Mouse (Mus musculus) CH12.LX (cell line): ENCODE measurements around the gene Gm49337. TPM values are rescaled to one million over a fixed set of nuclear protein-coding genes. Genes with fewer than 3 reads are reported as not detected.

ENCODE experiments used
- DNase-seq: peaks from one replicate; pipeline ENCODE4 v3.0.0-alpha.2; 2013; ENCODE audit errors: extremely low read depth
- H3K27ac ChIP-seq: 2 replicates; pipeline ENCODE4 v1.5.1; 2012; ENCODE audit warnings: low read depth, mild to moderate bottlenecking, control low read depth, moderate library complexity; ENCODE audit not compliant: insufficient read depth
- H3K27me3 ChIP-seq: replicated peaks from 2 replicates; pipeline ENCODE3; 2012; ENCODE audit warnings: inconsistent platforms
- H3K36me3 ChIP-seq, 2 experiments: replicated peaks in 1 of 2; 2 replicates each; pipeline versions ENCODE3 to v1.6.1; 2012; ENCODE audit warnings: inconsistent platforms in 1 of 2, low read length in 1 of 2, mild to moderate bottlenecking in 1 of 2, mixed read lengths in 1 of 2, moderate library complexity in 1 of 2; ENCODE audit not compliant: control insufficient read depth in 1 of 2, insufficient read depth in 1 of 2
- H3K4me1 ChIP-seq, 2 experiments: 2 replicates each; pipeline ENCODE4 v1.6.1; 2012; ENCODE audit warnings: inconsistent platforms in 1 of 2, moderate library complexity in 1 of 2; ENCODE audit not compliant: insufficient read depth in 2 of 2, control insufficient read depth in 1 of 2
- H3K4me2 ChIP-seq: 2 replicates; pipeline ENCODE4 v1.6.1; 2012; ENCODE audit warnings: low read depth, mild to moderate bottlenecking, control low read depth; ENCODE audit not compliant: poor library complexity, insufficient read depth, severe bottlenecking
- H3K4me3 ChIP-seq, 3 experiments: fragments of 150-350 bp in 1 of 3; sonication (generic) in 1 of 3; replicated peaks in 1 of 3; 2 replicates each; pipeline versions ENCODE3 to v1.5.1; 2011 to 2012; ENCODE audit warnings: low read depth in 2 of 3, low read length in 2 of 3, mild to moderate bottlenecking in 2 of 3, moderate library complexity in 2 of 3, control low read depth in 1 of 3, improper control_type of control experiment in 1 of 3, inconsistent platforms in 1 of 3, mixed read lengths in 1 of 3; ENCODE audit not compliant: poor library complexity in 1 of 3
- H3K79me2 ChIP-seq: replicated peaks from 2 replicates; pipeline ENCODE4 v1.6.1; 2012; ENCODE audit warnings: mild to moderate bottlenecking, moderate library complexity; ENCODE audit not compliant: control insufficient read depth, poor library complexity, insufficient read depth, severe bottlenecking; ENCODE audit errors: extremely low read depth
- H3K9ac ChIP-seq: 2 replicates; pipeline ENCODE4 v1.6.1; 2012; ENCODE audit warnings: low read depth, mild to moderate bottlenecking, control low read depth, moderate library complexity; ENCODE audit not compliant: insufficient read depth
- H3K9me3 ChIP-seq: replicated peaks from 2 replicates; pipeline ENCODE3; 2012; ENCODE audit warnings: low read length, inconsistent platforms, mixed read lengths
- CHD1 ChIP-seq: IDR thresholded peaks from 2 replicates; pipeline ENCODE4 v1.6.1; 2012; ENCODE audit warnings: low read depth, low read length, improper control_type of control experiment, inconsistent platforms
- EP300 ChIP-seq: IDR thresholded peaks from 2 replicates; pipeline ENCODE4 v1.6.1; 2011; ENCODE audit warnings: low read length, improper control_type of control experiment
- IRF4 ChIP-seq: IDR thresholded peaks from 2 replicates; pipeline ENCODE4 v1.6.1; 2014; ENCODE audit warnings: low read depth, mild to moderate bottlenecking, inconsistent platforms, low read length, improper control_type of control experiment
- JUN ChIP-seq: IDR thresholded peaks from 2 replicates; pipeline ENCODE4 v1.6.1; 2011; ENCODE audit warnings: low read depth, mild to moderate bottlenecking, low read length, improper control_type of control experiment, moderate library complexity; ENCODE audit not compliant: insufficient read depth
- JUND ChIP-seq: conservative IDR thresholded peaks from 2 replicates; pipeline ENCODE4 v1.6.1; 2011; ENCODE audit warnings: low read depth, low read length, improper control_type of control experiment
- KAT2A ChIP-seq: IDR thresholded peaks from 2 replicates; pipeline ENCODE4 v1.6.1; 2012; ENCODE audit warnings: low read length, improper control_type of control experiment, inconsistent platforms; ENCODE audit not compliant: insufficient replicate concordance
- MAX ChIP-seq: IDR thresholded peaks from 2 replicates; pipeline ENCODE4 v1.6.1; 2011; ENCODE audit warnings: low read length, improper control_type of control experiment
- MEF2A ChIP-seq: IDR thresholded peaks from 2 replicates; pipeline ENCODE4 v1.6.1; 2014; ENCODE audit warnings: low read depth, mild to moderate bottlenecking, inconsistent platforms, low read length, improper control_type of control experiment, borderline replicate concordance
- MYC ChIP-seq: IDR thresholded peaks from 2 replicates; pipeline ENCODE4 v1.6.1; 2011; ENCODE audit warnings: low read depth, mild to moderate bottlenecking, improper control_type of control experiment, low read length
- NELFE ChIP-seq: IDR thresholded peaks from 2 replicates; pipeline ENCODE4 v1.6.1; 2011; ENCODE audit warnings: low read depth, low read length, improper control_type of control experiment
- PAX5 ChIP-seq: IDR thresholded peaks from 2 replicates; pipeline ENCODE4 v1.6.1; 2012; ENCODE audit warnings: low read length, inconsistent platforms, mixed read lengths
- POLR2A ChIP-seq: IDR thresholded peaks from 2 replicates; pipeline ENCODE4 v1.6.1; 2011; ENCODE audit warnings: low read depth, mild to moderate bottlenecking, improper control_type of control experiment, low read length
- SIN3A ChIP-seq: IDR thresholded peaks from 2 replicates; pipeline ENCODE4 v1.6.1; 2012; ENCODE audit warnings: low read length, improper control_type of control experiment, inconsistent platforms
- TCF12 ChIP-seq: IDR thresholded peaks from 2 replicates; pipeline ENCODE4 v1.6.1; 2014; ENCODE audit warnings: low read depth, mild to moderate bottlenecking, inconsistent platforms, low read length, improper control_type of control experiment
- ZNF384 ChIP-seq: IDR thresholded peaks from 2 replicates; pipeline ENCODE4 v1.6.1; 2012; ENCODE audit warnings: low read depth, low read length, improper control_type of control experiment, inconsistent platforms
- dilution Hi-C: fragments of 300-500 bp; cut with MboI; formaldehyde crosslinking; loops from 2 replicates; pipeline ENCODE4 v1.14.3; 2020; ENCODE audit warnings: low sequenced_read_pairs; ENCODE audit not compliant: extremely low pct_unique_long_range_greater_than_20kb, extremely low pct_ligation_motif_present
- in situ Hi-C: fragments of 300-500 bp; cut with MboI; formaldehyde crosslinking; loops from 3 replicates; pipeline ENCODE4 v1.14.3; 2019; ENCODE audit warnings: low sequenced_read_pairs, low pct_ligation_motif_present, low pct_unique_long_range_greater_than_20kb, mixed read lengths
- polyA plus RNA-seq: library from polyadenylated mRNA; unstranded; fragments of >175 nt; gene quantifications from 2 replicates; pipeline ENCODE4 v1.2.1, GENCODE M21; 2012; ENCODE audit warnings: low read depth; ENCODE audit not compliant: insufficient read length
- total RNA-seq, 2 experiments: library from RNA; depleted of rRNA; stranded (reverse); fragments of 300-350 nt in 1 of 2; fragments of >200 nt in 1 of 2; gene quantifications; 2 replicates each; pipeline ENCODE4 v1.2.3; 2012 to 2014

The Gm49337 gene
- total and polyA plus RNA-seq, 3 experiments = not detected

GRCm38 (mm10) chr4:116152702-116153101, 20.5 kb upstream of the Gm49337 start:
- Histone ChIP-seq H3K4me3 (no peak overlapping the region), H3K9ac (no peak overlapping the region), H3K9me3 (no peaks in the 10 kb centered on the region), H3K27me3 (no peaks in the 10 kb centered on the region), H3K4me1 (peaks cover 6 to 18% of the 10 kb centered on the region in 2 experiments; a peak in 2 of 4 replicates), H3K27ac (no peak overlapping the region), H3K79me2 (peaks cover 11% of the 10 kb centered on the region), H3K4me2 (no peak overlapping the region), H3K36me3 (peaks cover 48 to 62% of the 10 kb centered on the region in 2 experiments)
- no peak for DNase-seq
- in situ Hi-C loops = loop anchor here (25.0 kb wide), 2 partner anchors 185 to 660 kb away; partner anchors contain the start of genes Hpdl, Mutyh and Toe1
- dilution Hi-C loops = no loop called here
- TF ChIP-seq PAX5 (no peak), IRF4 (no peak), CHD1 (no peak), POLR2A (no peak), MEF2A (no peak), EP300 (no peak)
- TF ChIP-seq, all 38 proteins: peak for 0

GRCm38 (mm10) chr4:116157882-116158281, 15.3 kb upstream of the Gm49337 start:
- Histone ChIP-seq H3K79me2 (no peaks in the 10 kb centered on the region), H3K4me2 (no peak overlapping the region), H3K4me1 (peaks cover 0 to 12% of the 10 kb centered on the region in 2 experiments; a peak in 2 of 4 replicates), H3K36me3 (peaks cover 58 to 98% of the 10 kb centered on the region in 2 experiments), H3K27me3 (no peaks in the 10 kb centered on the region), H3K27ac (no peak overlapping the region), H3K9me3 (no peaks in the 10 kb centered on the region), H3K4me3 (no peak overlapping the region), H3K9ac (no peak overlapping the region)
- in situ Hi-C loops (loop anchor here (25.0 kb wide), 2 partner anchors 179 to 654 kb away; partner anchors contain the start of genes Hpdl, Mutyh and Toe1), dilution Hi-C loops (no loop called here)
- no peak for TF ChIP-seq TCF12
- TF ChIP-seq JUN = no peak
- no peak for TF ChIP-seq ZNF384
- TF ChIP-seq NELFE = no peak
- TF ChIP-seq JUND = no peak
- no peak for TF ChIP-seq SIN3A
- no peak for TF ChIP-seq PAX5
- TF ChIP-seq MAX = no peak
- no peak for TF ChIP-seq KAT2A
- no peak for TF ChIP-seq MYC
- no peak for DNase-seq
